Mouse (Mus musculus): ENCODE data around the gene Galnt11. TPM values are rescaled to one million over a fixed set of nuclear protein-coding genes. Genes with fewer than 3 reads are reported as not detected.
A peak's percentile ranks its signal among the peaks of the same experiment; 100 is the strongest.
"Not testable (repeated sequence)": the region's sequence is repeated elsewhere in the genome, so short reads cannot be mapped to it uniquely, and the experiment has no call there.

Gene Galnt11
- 59.6 TPM in 2 replicates for polyA plus RNA-seq (2015; fragmentation: Nextera tagmentation; extraction: Ambion mirVana)

DNA sequence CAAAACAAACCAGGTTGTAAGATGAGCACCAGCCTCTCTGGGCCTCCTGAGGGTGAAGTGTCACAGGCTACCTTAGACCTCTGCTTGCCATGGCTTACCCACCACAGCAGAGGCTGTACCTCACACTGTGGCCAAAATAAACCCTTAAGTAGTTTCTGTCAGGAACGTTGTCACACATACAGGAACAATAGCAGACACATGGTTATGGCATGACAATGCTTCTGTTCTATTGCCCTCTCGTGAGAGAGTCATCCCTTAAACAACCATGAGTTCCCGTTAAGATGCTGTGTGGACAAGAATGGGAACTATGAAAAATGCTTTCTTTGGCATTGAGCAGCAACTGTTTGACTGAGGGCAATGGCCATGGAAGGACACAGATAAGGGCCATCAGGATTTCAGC is at the start of gene Galnt11:
TSS of gene Galnt11 (plus strand) at position 301 of the 400 bp plus-strand sequence.
- Histone ChIP-seq H3K27me3 (replicated peaks) (no peaks in the 10 kb centered on the region), H3K9me3 (replicated peaks) (no peaks in the 10 kb centered on the region), H3K4me2 (peak within 1 kb of the TSS; percentile 63), H3K9ac (replicated peaks) (peak within 1 kb of the TSS; percentile 85), H3K4me3 (replicated peaks) (peak within 1 kb of the TSS; percentile 78), H3K36me3 (no peaks in the 10 kb centered on the region), H3K27ac (replicated peaks) (peak within 1 kb of the TSS; percentile 93), H3K4me1 (peaks cover 12% of the 10 kb centered on the region)
- no peak for ATAC-seq (ENCODE audit: low FRiP score)
- 90% methylated on average over 3 of the region's 3 CpGs for WGBS

GRCm38 (mm10) chr5:25177937-25178336 is 43.8 kb upstream of the Galnt11 start:
- not testable (repeated sequence) for H3K36me3 ChIP-seq; H3K4me3 ChIP-seq (replicated peaks); H3K4me2 ChIP-seq; ATAC-seq (ENCODE audit: low FRiP score); H3K27me3 ChIP-seq (replicated peaks); H3K9me3 ChIP-seq (replicated peaks); H3K27ac ChIP-seq (replicated peaks); H3K9ac ChIP-seq (replicated peaks); H3K4me1 ChIP-seq
- WGBS = 91% methylated on average over 5 of the region's 5 CpGs

GRCm38 (mm10) chr5:25178543-25178942 is 43.2 kb upstream of the Galnt11 start:
- not testable (repeated sequence) for H3K27me3 ChIP-seq (replicated peaks); H3K4me1 ChIP-seq; H3K4me3 ChIP-seq (replicated peaks); ATAC-seq (ENCODE audit: low FRiP score); H3K9me3 ChIP-seq (replicated peaks); H3K4me2 ChIP-seq; H3K27ac ChIP-seq (replicated peaks); H3K36me3 ChIP-seq; H3K9ac ChIP-seq (replicated peaks)
- WGBS = 80% methylated on average over 4 of the region's 4 CpGs

DNA sequence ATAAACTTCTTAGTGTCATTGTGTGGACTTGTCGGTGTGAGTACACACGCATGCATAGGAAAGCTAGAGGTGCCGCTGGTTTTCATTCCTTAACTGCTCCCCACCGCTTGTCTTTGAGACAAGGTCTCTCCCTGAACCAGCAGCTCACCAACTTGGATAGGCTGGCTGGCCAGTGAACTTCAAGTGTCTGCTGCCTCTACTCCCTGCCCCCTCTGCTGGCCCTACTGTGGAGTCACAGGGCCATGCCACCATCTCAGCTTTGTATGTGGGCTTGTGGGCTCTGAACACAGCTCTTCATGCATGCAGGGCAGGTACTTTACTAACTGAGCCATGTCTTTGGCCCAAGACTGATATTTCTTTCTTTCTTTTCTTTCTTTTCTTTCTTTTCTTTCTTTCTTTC is 42.4 kb upstream of the Galnt11 start:
- 94% methylated on average over 4 of the region's 4 CpGs for WGBS
- ATAC-seq (ENCODE audit: low FRiP score) = no peak
- H3K9ac ChIP-seq (replicated peaks) = no peak overlapping the region

GRCm38 (mm10) chr5:25179936-25180488 is 41.7 kb upstream of the Galnt11 start:
- H3K27me3 ChIP-seq (replicated peaks) = no peaks in the 10 kb centered on the region
- no peak overlapping the region for H3K27ac ChIP-seq (replicated peaks)
- H3K4me3 ChIP-seq (replicated peaks) = no peak overlapping the region
- no peaks in the 10 kb centered on the region for H3K9me3 ChIP-seq (replicated peaks)
- H3K36me3 ChIP-seq = no peaks in the 10 kb centered on the region
- H3K4me1 ChIP-seq = no peaks in the 10 kb centered on the region
- WGBS = 90% methylated on average over 3 of the region's 3 CpGs
- H3K9ac ChIP-seq (replicated peaks) = no peak overlapping the region
- no peak overlapping the region for H3K4me2 ChIP-seq
- ATAC-seq (ENCODE audit: low FRiP score) = no peak

More for the DNA sequence above, 42.4 kb upstream of the Galnt11 start:
- Histone ChIP-seq H3K27ac (replicated peaks) (no peak overlapping the region), H3K27me3 (replicated peaks) (no peaks in the 10 kb centered on the region), H3K9me3 (replicated peaks) (no peaks in the 10 kb centered on the region), H3K36me3 (no peaks in the 10 kb centered on the region), H3K4me3 (replicated peaks) (no peak overlapping the region), H3K4me1 (no peaks in the 10 kb centered on the region), H3K4me2 (no peak overlapping the region)

- Histone ChIP-seq H3K27me3 (replicated peaks) (no peaks in the 10 kb centered on the region), H3K4me3 (replicated peaks) (no peak within 1 kb of the TSS), H3K9me3 (replicated peaks) (no peaks in the 10 kb centered on the region), H3K4me1 (no peaks in the 10 kb centered on the region), H3K36me3 (no peaks in the 10 kb centered on the region), H3K9ac (replicated peaks) (no peak within 1 kb of the TSS), H3K4me2 (no peak within 1 kb of the TSS), H3K27ac (replicated peaks) (no peak within 1 kb of the TSS)
- 96% methylated on average over 1 of the region's 1 CpGs for WGBS
- ATAC-seq (ENCODE audit: low FRiP score) = no peak
Measured at GRCm38 (mm10) chr5:25181004-25181531, 40.6 kb upstream of the Galnt11 start, which contains the start of gene Galntl5. Gene Galntl5, plus strand, starts transcription at chr5:25181460.

GRCm38 (mm10) chr5:25183595-25183994 is 38.1 kb upstream of the Galnt11 start:
- Histone ChIP-seq H3K4me1 (no peaks in the 10 kb centered on the region), H3K36me3 (no peaks in the 10 kb centered on the region), H3K4me3 (replicated peaks) (no peak overlapping the region), H3K4me2 (no peak overlapping the region), H3K9me3 (replicated peaks) (no peaks in the 10 kb centered on the region), H3K27me3 (replicated peaks) (no peaks in the 10 kb centered on the region), H3K27ac (replicated peaks) (no peak overlapping the region), H3K9ac (replicated peaks) (no peak overlapping the region)
- 86% methylated on average over 4 of the region's 4 CpGs for WGBS
- no peak for ATAC-seq (ENCODE audit: low FRiP score)

- Histone ChIP-seq H3K36me3 (no peaks in the 10 kb centered on the region), H3K4me2 (no peak overlapping the region), H3K9me3 (replicated peaks) (no peaks in the 10 kb centered on the region), H3K4me1 (no peaks in the 10 kb centered on the region), H3K27ac (replicated peaks) (no peak overlapping the region), H3K27me3 (replicated peaks) (no peaks in the 10 kb centered on the region), H3K4me3 (replicated peaks) (no peak overlapping the region), H3K9ac (replicated peaks) (no peak overlapping the region)
- 46% methylated on average over 2 of the region's 2 CpGs for WGBS
- ATAC-seq (ENCODE audit: low FRiP score) = no peak
Measured at GRCm38 (mm10) chr5:25184594-25184993, 37.1 kb upstream of the Galnt11 start.

GRCm38 (mm10) chr5:25187727-25188126 is 34.0 kb upstream of the Galnt11 start:
- Histone ChIP-seq H3K9ac (replicated peaks) (no peak overlapping the region), H3K36me3 (no peaks in the 10 kb centered on the region), H3K27ac (replicated peaks) (no peak overlapping the region), H3K27me3 (replicated peaks) (no peaks in the 10 kb centered on the region), H3K9me3 (replicated peaks) (no peaks in the 10 kb centered on the region), H3K4me3 (replicated peaks) (no peak overlapping the region), H3K4me1 (no peaks in the 10 kb centered on the region), H3K4me2 (no peak overlapping the region)
- no peak for ATAC-seq (ENCODE audit: low FRiP score)

GRCm38 (mm10) chr5:25188802-25189201 is 32.9 kb upstream of the Galnt11 start:
- Histone ChIP-seq H3K4me2 (no peak overlapping the region), H3K4me3 (replicated peaks) (no peak overlapping the region), H3K9ac (replicated peaks) (no peak overlapping the region), H3K27ac (replicated peaks) (no peak overlapping the region), H3K27me3 (replicated peaks) (no peaks in the 10 kb centered on the region), H3K4me1 (no peaks in the 10 kb centered on the region), H3K9me3 (replicated peaks) (no peaks in the 10 kb centered on the region), H3K36me3 (no peaks in the 10 kb centered on the region)
- 48% methylated on average over 1 of the region's 1 CpGs for WGBS
- no peak for ATAC-seq (ENCODE audit: low FRiP score)

DNA sequence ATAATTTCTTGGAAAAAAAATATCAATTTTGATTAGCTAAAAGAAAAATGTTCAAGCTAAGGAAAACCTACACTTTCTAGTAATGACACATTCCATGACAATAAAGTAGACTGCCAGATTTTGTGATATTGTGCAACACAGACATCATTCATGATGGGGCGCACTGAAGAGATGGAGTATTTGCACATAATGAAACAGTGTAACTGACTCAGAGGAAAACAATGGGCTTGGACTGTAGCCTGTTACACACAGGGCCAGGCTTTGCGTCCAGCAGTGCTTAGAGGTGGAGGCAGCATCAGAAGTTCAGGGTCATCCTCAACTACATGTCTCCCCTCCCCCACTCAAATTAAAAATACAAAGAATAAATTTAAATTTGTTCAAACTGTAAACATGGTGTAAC is 31.2 kb upstream of the Galnt11 start:
- 87% methylated on average over 2 of the region's 2 CpGs for WGBS
- H3K4me1 ChIP-seq = no peaks in the 10 kb centered on the region
- no peak overlapping the region for H3K9ac ChIP-seq (replicated peaks)
- no peaks in the 10 kb centered on the region for H3K9me3 ChIP-seq (replicated peaks)
- no peaks in the 10 kb centered on the region for H3K27me3 ChIP-seq (replicated peaks)
- no peak for ATAC-seq (ENCODE audit: low FRiP score)
- no peak overlapping the region for H3K4me3 ChIP-seq (replicated peaks)
- H3K27ac ChIP-seq (replicated peaks) = no peak overlapping the region
- no peak overlapping the region for H3K4me2 ChIP-seq
- no peaks in the 10 kb centered on the region for H3K36me3 ChIP-seq

DNA sequence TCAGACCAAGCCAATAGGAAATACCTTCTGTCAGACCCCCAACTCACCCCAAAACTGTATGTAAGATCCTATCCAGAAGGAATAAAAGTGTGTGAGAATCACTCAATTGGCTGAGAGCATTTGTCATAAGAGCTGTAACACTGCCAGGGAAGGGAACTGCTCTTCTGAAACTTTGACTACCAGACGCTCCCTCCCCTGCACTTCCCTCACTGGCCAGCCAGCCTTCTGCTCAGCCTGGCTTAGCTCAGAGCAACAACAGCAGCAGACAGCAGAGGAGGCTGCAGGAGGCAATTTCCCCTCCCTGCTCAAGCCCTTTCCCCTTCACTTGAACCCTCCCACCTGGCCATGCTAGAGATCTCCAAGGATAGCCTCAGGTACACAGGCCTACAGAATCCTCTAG is 9.8 kb upstream of the Galnt11 start:
- Histone ChIP-seq H3K4me2 (no peak overlapping the region), H3K4me1 (no peaks in the 10 kb centered on the region), H3K4me3 (replicated peaks) (no peak overlapping the region), H3K9ac (replicated peaks) (no peak overlapping the region), H3K36me3 (no peaks in the 10 kb centered on the region), H3K9me3 (replicated peaks) (no peaks in the 10 kb centered on the region), H3K27me3 (replicated peaks) (no peaks in the 10 kb centered on the region), H3K27ac (replicated peaks) (no peak overlapping the region)
- ATAC-seq (ENCODE audit: low FRiP score) = no peak
- WGBS = 88% methylated on average over 1 of the region's 1 CpGs

Measured in neural tube, embryonic 15.5 days (tissue).